14 mouse cellular contexts compared by ENCODE assay signal in genomic region chr4:4315651-4316411, GRCm38 (mm10).
"Had no signal": no experiment of that assay in that cellular context is flagged by ENCODE, and none has a peak within 500 bp of the region (broad histone marks: within the 10 kb centered on the region; RNA-seq: fewer than 3 reads in every experiment).

No protein-coding gene starts in this region.

- H3K9me3 ChIP-seq: megakaryocyte, embryonic 14.5 days; midbrain, embryonic 13.5 days; midbrain, embryonic 15.5 days; neural tube, embryonic 12.5 days had no signal

- H3K27me3 ChIP-seq: megakaryocyte, embryonic 14.5 days; midbrain, embryonic 13.5 days; midbrain, embryonic 15.5 days; neural tube, embryonic 12.5 days had no signal

- H3K4me2 ChIP-seq: midbrain, embryonic 11.5 days; midbrain, embryonic 13.5 days; midbrain, embryonic 15.5 days; neural tube, embryonic 12.5 days had no signal

- H3K9ac ChIP-seq: liver, postnatal 0 days; midbrain, embryonic 13.5 days; midbrain, embryonic 15.5 days; neural tube, embryonic 12.5 days had no signal

- H3K27ac ChIP-seq: macrophage; midbrain, embryonic 13.5 days; midbrain, embryonic 15.5 days; neural tube, embryonic 12.5 days had no signal

- DNase-seq: liver, postnatal 0 days; lung, adult 2 months; lung, postnatal 10 days; lung, postnatal 36 days; right cerebral cortex, postnatal 14 days; thymus, adult 2 months; thymus, postnatal 25 days; thymus, postnatal 4 days had no signal

- H3K36me3 ChIP-seq: midbrain, embryonic 13.5 days; midbrain, embryonic 15.5 days; neural tube, embryonic 12.5 days had no signal

- ATAC-seq: liver, postnatal 0 days; midbrain, embryonic 13.5 days; midbrain, embryonic 15.5 days had no signal

- H3K4me1 ChIP-seq: megakaryocyte, embryonic 14.5 days; midbrain, embryonic 13.5 days; midbrain, embryonic 15.5 days; neural tube, embryonic 12.5 days had no signal

- H3K4me3 ChIP-seq: megakaryocyte, embryonic 14.5 days; midbrain, embryonic 13.5 days; midbrain, embryonic 15.5 days; neural tube, embryonic 12.5 days had no signal
